Mouse (Mus musculus) hindbrain, embryonic 15.5 days (tissue): ENCODE data around the gene Gm45717. TPM values are rescaled to one million over a fixed set of nuclear protein-coding genes. Genes with fewer than 3 reads are reported as not detected.

ENCODE experiments used
- ATAC-seq: fragments of 200-750 bp; cut with Nextera tagmentation; 2 replicates; pipeline ENCODE4 v1.8.0; 2017; ENCODE audit warnings: low read depth, moderate number of reproducible peaks, moderate TSS enrichment; ENCODE audit not compliant: low FRiP score
- H3K27ac ChIP-seq: fragments of 300-500 bp; sonication (generic); replicated peaks from 2 replicates; pipeline ENCODE4 v1.5.1; 2015; ENCODE audit warnings: mild to moderate bottlenecking, inconsistent platforms
- H3K27me3 ChIP-seq: fragments of 300-500 bp; sonication (generic); 2 replicates; pipeline ENCODE4 v1.6.1; 2015; ENCODE audit warnings: control low read depth, inconsistent platforms
- H3K36me3 ChIP-seq: fragments of 300-500 bp; sonication (generic); 2 replicates; pipeline ENCODE4 v1.6.1; 2015; ENCODE audit warnings: control low read depth, inconsistent platforms
- H3K4me1 ChIP-seq: fragments of 300-500 bp; sonication (generic); replicated peaks from 2 replicates; pipeline ENCODE4 v1.6.1; 2015; ENCODE audit warnings: control low read depth, inconsistent platforms
- H3K4me2 ChIP-seq: fragments of 300-500 bp; sonication (generic); 2 replicates; pipeline ENCODE4 v1.6.1; 2015; ENCODE audit warnings: moderate library complexity, mild to moderate bottlenecking, inconsistent platforms
- H3K4me3 ChIP-seq: fragments of 300-500 bp; sonication (generic); 2 replicates; pipeline ENCODE4 v1.5.1; 2015; ENCODE audit warnings: mild to moderate bottlenecking, inconsistent platforms
- H3K9ac ChIP-seq: fragments of 300-500 bp; sonication (generic); 2 replicates; pipeline ENCODE4 v1.6.1; 2015; ENCODE audit warnings: inconsistent platforms
- H3K9me3 ChIP-seq: fragments of 300-500 bp; sonication (generic); 2 replicates; pipeline ENCODE4 v1.6.1; 2016; ENCODE audit warnings: control low read depth, inconsistent platforms
- WGBS: fragments of 180-500 bp; shearing (Covaris S2); methylation state at CpG from one replicate; pipeline ENCODE4 v1.1.7; 2015; 5-methylcytosine and 5-hydroxymethylcytosine counted together
- polyA plus RNA-seq: library from polyadenylated mRNA; unstranded; fragments of >200 nt; fragmentation: Nextera tagmentation; extraction: Ambion mirVana; gene quantifications from 2 replicates; pipeline ENCODE4 v1.2.1, GENCODE M21; 2015

Gene Gm45717
- polyA plus RNA-seq, 1 experiment from 2014 or later: not detected

DNA sequence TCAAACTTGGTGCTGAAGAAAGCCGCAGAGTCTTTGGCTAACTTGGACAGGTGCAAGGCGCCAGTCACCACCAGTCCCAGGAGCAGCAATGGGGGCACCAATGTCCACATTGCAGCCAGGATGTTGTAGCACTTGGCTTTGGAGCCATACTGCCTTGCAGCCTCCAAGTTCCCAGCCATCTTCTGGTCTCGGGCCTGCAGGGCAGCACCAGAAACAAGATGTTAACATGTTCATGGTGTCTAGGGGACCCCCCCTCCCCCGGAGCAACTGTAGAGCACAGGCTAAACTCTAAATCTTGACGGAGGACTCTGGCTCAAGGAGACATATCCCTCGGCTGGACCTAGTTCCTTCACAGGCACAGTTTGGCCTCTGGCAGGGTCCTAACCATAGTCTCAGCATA, 6.5 kb downstream of the Gm45717 start:
- Histone ChIP-seq H3K4me1 (peaks cover 9% of the 10 kb centered on the region; the same call in 1 of the 2 replicates), H3K36me3 (no peaks in the 10 kb centered on the region), H3K27me3 (no peaks in the 10 kb centered on the region), H3K4me3 (no peak overlapping the region), H3K9me3 (no peaks in the 10 kb centered on the region), H3K9ac (no peak overlapping the region), H3K4me2 (no peak overlapping the region), H3K27ac (no peak overlapping the region)
- ATAC-seq: no peak
- 93% methylated on average over 6 of the region's 6 CpGs for WGBS

- Histone ChIP-seq H3K4me3 (no peak overlapping the region), H3K4me2 (no peak overlapping the region), H3K9ac (no peak overlapping the region), H3K4me1 (peaks cover 7% of the 10 kb centered on the region; the same call in 1 of the 2 replicates), H3K27me3 (no peaks in the 10 kb centered on the region), H3K27ac (no peak overlapping the region), H3K36me3 (no peaks in the 10 kb centered on the region), H3K9me3 (no peaks in the 10 kb centered on the region)
- WGBS: 92% methylated on average over 8 of the region's 8 CpGs
- no peak for ATAC-seq
Observed at GRCm38 (mm10) chr7:140948161-140948560, 7.6 kb downstream of the Gm45717 start.

DNA sequence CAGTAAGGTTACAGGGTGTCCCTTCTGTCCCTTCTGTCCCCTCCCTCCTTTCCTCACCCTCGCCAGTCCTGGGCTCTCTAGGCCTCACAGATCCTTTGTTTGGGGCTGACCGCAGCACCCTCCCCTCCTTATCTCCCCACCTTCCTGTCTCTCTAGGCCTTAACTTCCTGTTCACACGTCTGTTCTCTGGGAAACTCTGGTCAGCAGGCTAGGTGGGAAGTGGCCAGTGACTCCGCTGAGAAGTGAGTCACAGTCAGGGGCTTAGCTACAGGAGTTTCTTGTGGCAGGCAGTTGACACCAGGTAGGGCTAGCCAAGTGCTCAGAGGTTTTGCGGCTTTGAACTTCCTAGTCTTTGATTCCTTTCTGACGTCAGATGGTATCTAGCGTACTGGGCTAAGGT, 8.8 kb downstream of the Gm45717 start:
- ATAC-seq: no peak
- WGBS: 80% methylated on average over 7 of the region's 7 CpGs
- Histone ChIP-seq H3K9ac (no peak overlapping the region), H3K27me3 (no peaks in the 10 kb centered on the region), H3K4me3 (no peak overlapping the region), H3K9me3 (no peaks in the 10 kb centered on the region), H3K4me2 (no peak overlapping the region), H3K36me3 (no peaks in the 10 kb centered on the region), H3K27ac (no peak overlapping the region), H3K4me1 (peaks cover 7% of the 10 kb centered on the region; the same call in 1 of the 2 replicates)

DNA sequence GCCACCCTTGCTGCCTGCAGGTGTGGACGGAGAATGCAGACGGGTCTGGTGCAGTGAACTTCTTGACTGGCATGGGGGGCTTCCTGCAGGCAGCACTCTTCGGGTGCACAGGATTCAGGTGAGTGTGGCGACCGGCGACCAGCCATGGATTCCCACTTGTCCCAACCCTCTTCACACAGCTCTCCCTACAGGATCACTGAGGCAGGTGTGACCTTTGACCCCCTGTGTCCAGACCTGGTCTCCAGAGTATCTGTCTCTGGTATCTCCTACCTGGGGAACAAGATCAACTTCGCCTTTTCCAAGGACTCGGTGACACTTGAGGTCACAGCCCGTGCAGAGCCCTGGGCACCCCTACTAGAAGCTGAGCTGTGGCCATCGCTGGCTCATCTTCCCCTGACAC, 9.4 kb downstream of the Gm45717 start:
- Histone ChIP-seq H3K4me3 (no peak overlapping the region), H3K27ac (no peak overlapping the region), H3K27me3 (no peaks in the 10 kb centered on the region), H3K9me3 (no peaks in the 10 kb centered on the region), H3K4me2 (no peak overlapping the region), H3K9ac (no peak overlapping the region), H3K36me3 (no peaks in the 10 kb centered on the region), H3K4me1 (peaks cover 13% of the 10 kb centered on the region)
- no peak for ATAC-seq
- 91% methylated on average over 10 of the region's 10 CpGs for WGBS

- Histone ChIP-seq H3K9ac (no peak overlapping the region), H3K4me1 (peaks cover 9% of the 10 kb centered on the region), H3K36me3 (no peaks in the 10 kb centered on the region), H3K4me3 (no peak overlapping the region), H3K4me2 (no peak overlapping the region), H3K9me3 (no peaks in the 10 kb centered on the region), H3K27ac (no peak overlapping the region), H3K27me3 (no peaks in the 10 kb centered on the region)
- WGBS: 91% methylated on average over 5 of the region's 5 CpGs
- ATAC-seq: no peak
Observed at GRCm38 (mm10) chr7:140945247-140945646, 10.5 kb downstream of the Gm45717 start.

- Histone ChIP-seq H3K36me3 (no peaks in the 10 kb centered on the region), H3K4me1 (peaks cover 18% of the 10 kb centered on the region), H3K4me3 (no peak overlapping the region), H3K9ac (no peak overlapping the region), H3K4me2 (no peak overlapping the region), H3K27me3 (no peaks in the 10 kb centered on the region), H3K9me3 (no peaks in the 10 kb centered on the region), H3K27ac (no peak overlapping the region)
- 92% methylated on average over 7 of the region's 7 CpGs for WGBS
- ATAC-seq: no peak
Observed at GRCm38 (mm10) chr7:140944236-140944635, 11.5 kb downstream of the Gm45717 start.

GRCm38 (mm10) chr7:140943356-140943755, 12.4 kb downstream of the Gm45717 start:
- Histone ChIP-seq H3K4me1 (peaks cover 19% of the 10 kb centered on the region), H3K27ac (no peak overlapping the region), H3K27me3 (no peaks in the 10 kb centered on the region), H3K9ac (no peak overlapping the region), H3K4me2 (no peak overlapping the region), H3K36me3 (no peaks in the 10 kb centered on the region), H3K4me3 (no peak overlapping the region), H3K9me3 (no peaks in the 10 kb centered on the region)
- 91% methylated on average over 4 of the region's 4 CpGs for WGBS
- ATAC-seq: no peak

- Histone ChIP-seq H3K4me1 (peaks cover 19% of the 10 kb centered on the region), H3K27me3 (no peaks in the 10 kb centered on the region), H3K9me3 (no peaks in the 10 kb centered on the region), H3K4me3 (no peak overlapping the region), H3K27ac (no peak overlapping the region), H3K9ac (no peak overlapping the region), H3K36me3 (no peaks in the 10 kb centered on the region), H3K4me2 (no peak overlapping the region)
- WGBS: 92% methylated on average over 10 of the region's 10 CpGs
- no peak for ATAC-seq
Observed at GRCm38 (mm10) chr7:140942811-140943210, 12.9 kb downstream of the Gm45717 start.

DNA sequence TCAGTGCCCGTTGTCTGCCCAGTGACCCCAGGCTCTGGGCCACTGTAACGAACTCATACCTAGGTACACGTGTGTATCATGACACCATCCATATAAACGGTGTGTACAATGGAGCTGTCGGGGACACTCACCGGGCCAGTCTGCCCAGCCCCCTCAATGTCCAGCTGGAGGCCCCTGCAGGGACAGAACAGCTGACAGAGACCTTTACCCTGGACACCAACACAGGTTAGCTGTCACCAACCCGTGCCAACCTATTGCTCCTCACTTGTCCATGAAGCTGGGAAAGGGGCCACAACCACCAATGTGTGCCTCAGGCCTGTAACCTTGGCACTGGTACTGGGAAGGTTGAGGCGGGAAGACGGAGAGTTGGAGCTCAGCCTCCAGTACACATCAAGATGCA, 13.4 kb downstream of the Gm45717 start:
- no peak overlapping the region for H3K27ac ChIP-seq
- WGBS: 70% methylated on average over 9 of the region's 9 CpGs
- no peaks in the 10 kb centered on the region for H3K27me3 ChIP-seq
- peak overlapping the region; percentile 61 for H3K4me2 ChIP-seq
- no peaks in the 10 kb centered on the region for H3K36me3 ChIP-seq
- ATAC-seq: no peak
- H3K4me1 ChIP-seq: peaks cover 19% of the 10 kb centered on the region
- peak overlapping the region; percentile 40; the same call in 1 of the 2 replicates for H3K9ac ChIP-seq
- peak overlapping the region; percentile 42 for H3K4me3 ChIP-seq
- no peaks in the 10 kb centered on the region for H3K9me3 ChIP-seq

DNA sequence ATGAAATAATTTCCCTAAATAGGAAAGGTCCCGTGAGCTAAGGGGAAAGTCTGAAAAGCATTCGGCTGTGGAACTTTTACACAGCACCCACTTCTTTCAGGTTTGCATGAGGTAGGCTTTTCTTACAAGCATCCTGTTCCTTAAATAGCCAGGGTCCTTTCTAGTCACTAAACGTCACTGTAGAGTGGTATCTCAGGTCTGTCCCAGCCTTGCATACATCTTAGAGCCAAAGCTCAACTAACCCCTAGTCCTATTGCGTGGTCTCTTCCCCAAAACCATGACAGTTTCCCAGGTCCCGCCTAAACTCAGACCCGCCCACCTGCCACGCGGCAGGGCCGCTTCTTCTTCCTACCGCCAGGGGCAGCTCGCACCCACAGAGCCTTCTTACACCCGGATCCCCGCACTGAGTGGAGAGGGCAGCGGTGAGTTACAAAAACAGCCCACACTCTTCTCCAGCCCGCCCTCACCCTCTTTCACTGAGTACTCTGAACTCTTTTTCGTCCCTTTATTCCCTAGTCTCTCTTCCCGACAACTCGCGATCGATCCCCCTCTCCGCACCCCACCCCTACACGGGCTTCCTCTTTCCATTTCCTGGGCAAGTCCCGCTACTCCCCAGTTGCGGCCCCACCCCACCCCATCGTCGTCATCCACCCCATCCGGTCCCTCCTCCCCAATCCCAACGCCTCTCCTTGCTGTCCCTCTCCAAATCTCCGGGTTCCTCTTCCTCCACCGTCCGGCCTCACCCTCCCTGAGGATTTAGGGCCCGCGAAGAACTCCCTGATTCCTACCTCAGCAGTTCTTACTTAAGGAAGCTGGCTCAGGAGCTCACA, 14.3 kb downstream of the Gm45717 start, which contains the start of gene Pgghg:
TSS of gene Pgghg (plus strand) at position 170 of the 830 bp plus-strand sequence.
- 4% methylated on average over 33 of the region's 33 CpGs for WGBS

DNA sequence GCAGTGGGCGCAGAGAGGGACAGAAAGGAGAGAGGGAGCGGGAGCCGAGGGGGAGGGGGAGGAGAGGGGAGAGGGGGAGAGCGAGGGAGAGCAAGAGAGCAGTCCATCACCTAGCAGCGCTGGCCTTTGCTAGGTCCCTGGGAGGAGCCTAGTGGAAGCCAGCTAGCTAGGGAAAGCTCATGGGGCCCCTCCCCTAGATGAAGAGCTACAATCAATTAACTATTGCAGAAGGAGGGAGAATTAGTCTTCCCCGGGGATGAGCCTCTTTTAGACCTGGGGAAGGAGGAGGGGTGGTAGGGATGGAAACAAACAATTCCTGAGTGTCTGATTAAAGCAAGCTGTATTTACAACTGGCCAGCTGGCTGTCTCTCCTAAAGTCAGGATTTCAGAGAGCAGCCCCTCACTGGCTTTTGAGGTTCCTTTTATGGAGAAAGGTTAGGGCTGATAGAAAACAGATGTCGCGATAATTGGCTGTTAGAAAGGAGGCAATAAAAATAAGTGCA, 16.0 kb downstream of the Gm45717 start:
- H3K36me3 ChIP-seq: no peaks in the 10 kb centered on the region
- no peak for ATAC-seq
- no peak overlapping the region for H3K9ac ChIP-seq
- peak overlapping the region; percentile 16; the same call in 1 of the 2 replicates for H3K4me2 ChIP-seq
- no peaks in the 10 kb centered on the region for H3K9me3 ChIP-seq
- no peak overlapping the region for H3K4me3 ChIP-seq
- no peak overlapping the region for H3K27ac ChIP-seq
- H3K27me3 ChIP-seq: 0 out of 2 replicates have a peak, but pooled peaks cover 4% of the 10 kb centered on the region
- peaks cover 19% of the 10 kb centered on the region for H3K4me1 ChIP-seq
- WGBS: 14% methylated on average over 8 of the region's 8 CpGs

More for the DNA sequence above, 14.3 kb downstream of the Gm45717 start, which contains the start of gene Pgghg:
- Histone ChIP-seq H3K4me2 (peak within 1 kb of the TSS; percentile 61), H3K9ac (peak within 1 kb of the TSS; percentile 40), H3K4me1 (peaks cover 19% of the 10 kb centered on the region), H3K27ac (peak within 1 kb of the TSS; percentile 58), H3K9me3 (no peaks in the 10 kb centered on the region), H3K36me3 (no peaks in the 10 kb centered on the region), H3K27me3 (0 out of 2 replicates have a peak, but pooled peaks cover 4% of the 10 kb centered on the region), H3K4me3 (peak within 1 kb of the TSS; percentile 42)
- ATAC-seq: peak; percentile 84

GRCm38 (mm10) chr7:140938896-140939295, 16.8 kb downstream of the Gm45717 start:
- no peak for ATAC-seq
- WGBS: 29% methylated on average over 2 of the region's 2 CpGs
- Histone ChIP-seq H3K36me3 (no peaks in the 10 kb centered on the region), H3K27me3 (0 out of 2 replicates have a peak, but pooled peaks cover 4% of the 10 kb centered on the region), H3K4me2 (no peak overlapping the region), H3K4me3 (no peak overlapping the region), H3K27ac (no peak overlapping the region), H3K9me3 (no peaks in the 10 kb centered on the region), H3K4me1 (peaks cover 19% of the 10 kb centered on the region), H3K9ac (no peak overlapping the region)
